Mouse (Mus musculus): ENCODE data around the gene Crybb2. TPM values are rescaled to one million over a fixed set of nuclear protein-coding genes. Genes with fewer than 3 reads are reported as not detected.

Crybb2 gene
- polyA plus RNA-seq, 1 experiment from 2014 or later = not detected

GRCm38 (mm10) chr5:113030082-113030481 lies 39.8 kb downstream of the Crybb2 start:
- H3K9me3 ChIP-seq (replicated peaks) = no peaks in the 10 kb centered on the region
- no peak overlapping the region for H3K27ac ChIP-seq (replicated peaks)
- H3K27me3 ChIP-seq = no peaks in the 10 kb centered on the region
- no peak for ATAC-seq (ENCODE audit: insufficient read depth)
- 43% methylated on average over 3 of the region's 3 CpGs for WGBS (ENCODE audit: insufficient replicate concordance)
- H3K4me1 ChIP-seq (replicated peaks) = no peaks in the 10 kb centered on the region
- no peaks in the 10 kb centered on the region for H3K36me3 ChIP-seq (replicated peaks)
- H3K4me3 ChIP-seq (replicated peaks) = no peak overlapping the region
- no peak overlapping the region for H3K9ac ChIP-seq
- no peak overlapping the region for H3K4me2 ChIP-seq

GRCm38 (mm10) chr5:113026706-113027105 lies 43.2 kb downstream of the Crybb2 start:
- H3K9ac ChIP-seq = no peak overlapping the region
- no peaks in the 10 kb centered on the region for H3K27me3 ChIP-seq
- no peak overlapping the region for H3K4me3 ChIP-seq (replicated peaks)
- no peaks in the 10 kb centered on the region for H3K36me3 ChIP-seq (replicated peaks)
- no peak overlapping the region for H3K27ac ChIP-seq (replicated peaks)
- no peak overlapping the region for H3K4me2 ChIP-seq
- peaks cover 12% of the 10 kb centered on the region; the same call in 1 of the 2 replicates for H3K4me1 ChIP-seq (replicated peaks)
- ATAC-seq (ENCODE audit: insufficient read depth) = no peak
- 51% methylated on average over 5 of the region's 5 CpGs for WGBS (ENCODE audit: insufficient replicate concordance)
- no peaks in the 10 kb centered on the region for H3K9me3 ChIP-seq (replicated peaks)

GRCm38 (mm10) chr5:113024154-113024764 lies 45.7 kb downstream of the Crybb2 start:
- ATAC-seq (ENCODE audit: insufficient read depth) = peak; percentile 78
- H3K9me3 ChIP-seq (replicated peaks) = no peaks in the 10 kb centered on the region
- H3K4me1 ChIP-seq (replicated peaks) = peaks cover 12% of the 10 kb centered on the region; the same call in 1 of the 2 replicates
- no peak overlapping the region for H3K4me3 ChIP-seq (replicated peaks)
- H3K27me3 ChIP-seq = no peaks in the 10 kb centered on the region
- 27% methylated on average over 18 of the region's 18 CpGs for WGBS (ENCODE audit: insufficient replicate concordance)
- no peaks in the 10 kb centered on the region for H3K36me3 ChIP-seq (replicated peaks)
- H3K4me2 ChIP-seq = peak overlapping the region; percentile 36
- no peak overlapping the region for H3K9ac ChIP-seq
- 0 out of 2 replicates have a peak overlapping the region, but pooled peaks have one; percentile 24 for H3K27ac ChIP-seq (replicated peaks)

GRCm38 (mm10) chr5:113018190-113018589 lies 51.7 kb downstream of the Crybb2 start:
- 56% methylated on average over 8 of the region's 8 CpGs for WGBS (ENCODE audit: insufficient replicate concordance)
- Histone ChIP-seq H3K27ac (replicated peaks) (no peak overlapping the region), H3K4me2 (no peak overlapping the region), H3K4me3 (replicated peaks) (no peak overlapping the region), H3K4me1 (replicated peaks) (peaks cover 15% of the 10 kb centered on the region; the same call in 1 of the 2 replicates), H3K27me3 (peaks cover 20% of the 10 kb centered on the region), H3K9me3 (replicated peaks) (no peaks in the 10 kb centered on the region), H3K36me3 (replicated peaks) (no peaks in the 10 kb centered on the region), H3K9ac (no peak overlapping the region)
- no peak for ATAC-seq (ENCODE audit: insufficient read depth)

- Histone ChIP-seq H3K4me2 (no peak overlapping the region), H3K27me3 (peaks cover 20% of the 10 kb centered on the region), H3K4me1 (replicated peaks) (peaks cover 15% of the 10 kb centered on the region; the same call in 1 of the 2 replicates), H3K9me3 (replicated peaks) (no peaks in the 10 kb centered on the region), H3K9ac (no peak overlapping the region), H3K4me3 (replicated peaks) (no peak overlapping the region), H3K27ac (replicated peaks) (no peak overlapping the region), H3K36me3 (replicated peaks) (no peaks in the 10 kb centered on the region)
- ATAC-seq (ENCODE audit: insufficient read depth) = no peak
- 38% methylated on average over 1 of the region's 1 CpGs for WGBS (ENCODE audit: insufficient replicate concordance)
These were observed 52.9 kb downstream of the Crybb2 start for GRCm38 (mm10) chr5:113017004-113017403.

- WGBS (ENCODE audit: insufficient replicate concordance) = 2% methylated on average over 50 of the region's 52 CpGs
- H3K27ac ChIP-seq (replicated peaks) = peak within 1 kb of the TSS; percentile 41; the same call in 1 of the 2 replicates
These were observed 54.5 kb downstream of the Crybb2 start, which contains the start of gene Grk3 for GRCm38 (mm10) chr5:113015236-113016061. Gene Grk3, minus strand, starts transcription at chr5:113015791.

GRCm38 (mm10) chr5:113014808-113015235 lies 55.1 kb downstream of the Crybb2 start:
- ATAC-seq (ENCODE audit: insufficient read depth) = no peak
- no peaks in the 10 kb centered on the region for H3K36me3 ChIP-seq (replicated peaks)
- peak overlapping the region; percentile 27; the same call in 1 of the 2 replicates for H3K9ac ChIP-seq
- H3K4me3 ChIP-seq (replicated peaks) = peak overlapping the region; percentile 57
- WGBS (ENCODE audit: insufficient replicate concordance) = 3% methylated on average over 13 of the region's 14 CpGs
- peaks cover 20% of the 10 kb centered on the region for H3K27me3 ChIP-seq
- peaks cover 15% of the 10 kb centered on the region; the same call in 1 of the 2 replicates for H3K4me1 ChIP-seq (replicated peaks)
- H3K9me3 ChIP-seq (replicated peaks) = no peaks in the 10 kb centered on the region
- H3K4me2 ChIP-seq = peak overlapping the region; percentile 56
- H3K27ac ChIP-seq (replicated peaks) = no peak overlapping the region

More at GRCm38 (mm10) chr5:113015236-113016061, 54.5 kb downstream of the Crybb2 start, which contains the start of gene Grk3:
- H3K9ac ChIP-seq = peak within 1 kb of the TSS; percentile 27; the same call in 1 of the 2 replicates
- peak; percentile 78 for ATAC-seq (ENCODE audit: insufficient read depth)
- no peaks in the 10 kb centered on the region for H3K9me3 ChIP-seq (replicated peaks)
- peaks cover 15% of the 10 kb centered on the region; the same call in 1 of the 2 replicates for H3K4me1 ChIP-seq (replicated peaks)
- peak within 1 kb of the TSS; percentile 57 for H3K4me3 ChIP-seq (replicated peaks)
- no peaks in the 10 kb centered on the region for H3K36me3 ChIP-seq (replicated peaks)
- peak within 1 kb of the TSS; percentile 56 for H3K4me2 ChIP-seq
- H3K27me3 ChIP-seq = peaks cover 20% of the 10 kb centered on the region

GRCm38 (mm10) chr5:113014111-113014807 lies 55.7 kb downstream of the Crybb2 start:
- Histone ChIP-seq H3K4me2 (peak overlapping the region; percentile 56), H3K27me3 (peaks cover 20% of the 10 kb centered on the region), H3K9ac (no peak overlapping the region), H3K4me3 (replicated peaks) (peak overlapping the region; percentile 57), H3K4me1 (replicated peaks) (peaks cover 15% of the 10 kb centered on the region; the same call in 1 of the 2 replicates), H3K36me3 (replicated peaks) (no peaks in the 10 kb centered on the region), H3K9me3 (replicated peaks) (no peaks in the 10 kb centered on the region), H3K27ac (replicated peaks) (no peak overlapping the region)
- 49% methylated on average over 16 of the region's 16 CpGs for WGBS (ENCODE audit: insufficient replicate concordance)
- ATAC-seq (ENCODE audit: insufficient read depth) = no peak

GRCm38 (mm10) chr5:113011926-113012325 lies 58.0 kb downstream of the Crybb2 start:
- Histone ChIP-seq H3K36me3 (replicated peaks) (no peaks in the 10 kb centered on the region), H3K4me2 (no peak overlapping the region), H3K9me3 (replicated peaks) (no peaks in the 10 kb centered on the region), H3K4me3 (replicated peaks) (no peak overlapping the region), H3K27ac (replicated peaks) (no peak overlapping the region), H3K4me1 (replicated peaks) (peaks cover 12% of the 10 kb centered on the region), H3K27me3 (peaks cover 20% of the 10 kb centered on the region), H3K9ac (no peak overlapping the region)
- no peak for ATAC-seq (ENCODE audit: insufficient read depth)
- WGBS (ENCODE audit: insufficient replicate concordance) = 55% methylated on average over 10 of the region's 10 CpGs

- Histone ChIP-seq H3K27me3 (peaks cover 4% of the 10 kb centered on the region), H3K27ac (replicated peaks) (no peak overlapping the region), H3K4me2 (no peak overlapping the region), H3K4me1 (replicated peaks) (no peaks in the 10 kb centered on the region; the same call in none of the 2 replicates), H3K9ac (no peak overlapping the region), H3K36me3 (replicated peaks) (no peaks in the 10 kb centered on the region), H3K9me3 (replicated peaks) (no peaks in the 10 kb centered on the region), H3K4me3 (replicated peaks) (no peak overlapping the region)
- ATAC-seq (ENCODE audit: insufficient read depth) = no peak
- 52% methylated on average over 8 of the region's 8 CpGs for WGBS (ENCODE audit: insufficient replicate concordance)
These were observed 60.6 kb downstream of the Crybb2 start for GRCm38 (mm10) chr5:113009183-113009820.

Data from liver, embryonic 15.5 days (tissue).